Mouse (Mus musculus): ENCODE measurements around the gene Gm10803.

The Gm10803 gene

DNA sequence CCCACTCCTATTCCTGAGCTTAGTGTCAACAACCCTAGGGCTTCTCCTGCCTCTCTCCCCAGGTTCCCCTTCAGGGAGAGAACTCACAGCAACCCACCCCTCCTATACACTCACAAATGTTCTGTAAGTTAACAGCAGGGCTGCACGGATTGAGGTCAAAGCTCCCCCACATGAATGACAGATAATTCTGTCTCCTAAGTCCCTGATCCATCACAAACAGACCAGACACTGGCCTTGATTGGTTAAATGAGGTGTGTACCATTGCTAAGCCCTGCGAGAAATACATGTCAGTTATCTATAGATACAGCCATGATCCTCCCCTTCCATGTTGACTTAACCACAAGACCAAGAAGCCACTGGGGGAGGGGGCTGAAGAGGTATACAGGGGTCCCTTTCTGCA is 31.3 kb downstream of the Gm10803 start:
- DNase-seq (ENCODE audit: low read depth, low spot score): no peak

DNA sequence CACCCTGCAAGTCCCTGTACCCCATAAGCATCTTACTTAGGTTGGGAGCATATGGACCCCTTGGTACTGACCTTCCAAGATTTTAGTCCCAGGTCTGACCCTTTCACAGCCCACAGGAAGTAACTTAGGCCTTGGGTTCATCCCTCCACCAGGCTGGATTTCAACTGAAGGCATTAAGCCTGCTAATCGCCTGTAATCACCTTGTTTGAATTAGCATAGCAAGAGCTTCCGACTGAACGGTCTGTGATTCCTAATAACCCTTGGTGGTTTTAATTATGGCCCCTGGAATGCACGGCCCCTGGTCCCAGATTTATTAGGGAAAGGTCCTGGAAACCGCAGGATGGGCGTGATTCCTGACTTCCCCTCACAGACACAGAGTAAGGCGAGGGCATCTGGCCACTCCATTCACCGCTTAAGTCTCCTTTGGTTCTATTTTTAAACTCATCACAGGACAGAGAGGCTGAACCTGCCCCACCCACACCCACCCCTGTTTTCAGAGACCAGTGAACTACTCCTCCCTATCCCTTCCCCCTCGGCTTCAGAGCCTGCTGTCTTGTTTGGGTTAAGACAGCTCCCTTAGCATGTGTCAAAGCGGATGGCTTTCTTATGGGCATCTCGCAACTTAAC is 31.9 kb downstream of the Gm10803 start:
- DNase-seq (ENCODE audit: low read depth, low spot score): no peak

DNA sequence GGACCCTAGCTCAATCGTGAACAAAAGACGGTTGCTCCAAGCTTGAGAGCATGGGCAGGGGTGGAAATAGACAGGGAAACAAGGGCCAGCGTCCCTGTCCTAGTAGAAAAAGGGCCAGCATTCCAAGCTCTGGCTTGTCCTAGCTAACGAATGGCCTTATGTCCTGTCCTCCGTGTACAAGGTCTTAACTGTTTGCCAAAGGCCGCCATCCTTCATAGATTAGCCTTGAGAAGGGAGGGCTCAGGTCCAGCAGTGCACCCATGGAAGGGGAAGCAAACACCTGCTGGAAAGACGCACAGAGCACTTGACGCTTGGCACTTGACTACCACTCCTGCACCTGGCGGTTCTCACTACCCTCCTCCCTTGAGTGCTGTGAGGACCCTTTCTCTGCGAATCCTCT is 32.8 kb downstream of the Gm10803 start:
- no peak for DNase-seq (ENCODE audit: low read depth, low spot score)

DNA sequence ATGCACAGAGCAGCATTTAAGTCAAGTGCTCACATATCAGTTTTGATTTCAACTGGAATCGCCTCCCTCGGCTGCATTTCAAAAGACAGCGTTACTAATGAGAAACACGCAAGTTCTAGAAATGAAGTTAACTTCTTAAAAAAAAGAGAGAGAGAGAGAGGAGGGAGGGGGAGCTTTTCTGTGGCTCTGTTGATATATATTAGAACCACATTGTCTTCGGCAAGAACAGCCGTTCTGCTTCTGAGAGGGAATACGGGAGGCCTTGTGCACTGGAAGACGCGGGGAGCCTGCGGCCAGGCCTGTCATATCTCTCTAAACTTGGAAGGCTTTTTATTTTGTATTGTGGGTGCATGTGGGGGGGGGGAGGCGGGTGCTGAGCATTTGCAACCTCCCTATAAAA is 36.8 kb downstream of the Gm10803 start:
- no peak for DNase-seq (ENCODE audit: low read depth, low spot score)

DNA sequence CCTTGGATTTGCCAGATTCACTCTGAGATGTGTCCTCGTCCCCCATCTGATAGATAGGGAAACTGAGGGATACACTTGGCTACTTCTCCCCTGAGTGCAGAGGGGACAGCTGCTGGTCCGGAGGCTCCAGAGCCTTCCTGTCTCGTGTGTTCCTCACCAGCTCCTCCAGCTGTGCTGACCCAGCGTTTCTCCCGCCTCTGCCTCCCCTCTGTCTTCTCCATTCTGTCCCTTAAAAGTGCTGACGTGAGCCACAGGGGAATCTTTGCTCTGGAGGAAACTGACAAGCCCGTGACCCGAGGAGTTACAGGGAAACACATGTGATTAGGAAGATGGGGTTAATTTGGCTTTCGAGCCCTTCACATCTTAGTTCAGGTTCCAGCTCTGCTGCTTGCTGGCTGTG is 39.4 kb downstream of the Gm10803 start:
- no peak for DNase-seq (ENCODE audit: low read depth, low spot score)

DNA sequence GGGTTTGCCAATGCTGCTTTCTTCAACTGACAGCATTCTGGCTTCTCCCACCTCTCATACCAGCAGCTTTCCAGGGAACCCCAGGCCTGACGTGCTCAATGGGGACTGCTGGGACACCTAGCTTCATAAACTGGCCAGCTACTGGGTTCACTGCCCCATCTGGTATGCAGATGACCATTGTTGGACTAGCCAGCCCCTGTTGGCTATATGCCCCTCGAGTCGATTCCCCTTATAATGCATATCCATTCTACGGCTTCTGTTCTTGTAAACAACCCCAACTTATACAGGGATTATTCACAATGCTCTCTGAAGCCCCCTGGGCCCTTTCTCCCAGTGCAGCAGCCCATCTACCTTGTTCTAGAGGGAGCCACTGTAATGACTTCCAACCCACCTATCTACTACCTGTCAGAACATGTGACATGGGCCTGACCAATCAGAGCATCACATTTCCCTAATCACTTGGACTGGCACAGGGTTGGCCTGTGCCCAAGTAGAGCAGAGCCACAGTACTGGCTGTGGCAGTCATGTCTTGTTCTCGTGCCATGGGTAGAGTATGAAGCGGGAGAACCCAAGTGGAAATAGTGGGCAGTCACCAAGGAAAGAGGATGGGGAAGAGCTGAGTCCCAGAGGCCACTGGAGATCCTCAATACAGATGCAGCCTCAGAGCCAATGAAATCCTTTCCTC is 44.4 kb downstream of the Gm10803 start:
- DNase-seq (ENCODE audit: low read depth, low spot score): no peak

DNA sequence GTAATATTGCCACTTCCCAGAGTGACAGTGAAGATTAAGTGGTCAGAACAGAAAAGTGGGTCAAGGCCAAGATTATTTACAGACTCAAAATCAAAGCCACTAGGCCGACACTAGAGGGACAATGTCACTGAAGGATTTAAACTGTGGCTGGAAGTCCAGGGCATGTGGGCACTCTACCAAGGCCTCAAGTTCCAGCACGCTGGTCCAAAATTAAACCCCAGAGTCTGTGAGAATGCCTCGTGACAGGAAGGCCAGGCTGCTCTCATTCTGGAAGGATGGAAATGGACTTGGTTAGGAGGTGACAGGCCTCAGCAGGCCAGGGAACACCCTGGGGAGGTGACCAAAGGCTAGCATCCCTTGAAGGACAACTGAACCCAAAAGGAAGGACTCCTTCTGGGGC is 48.4 kb downstream of the Gm10803 start:
- no peak for DNase-seq (ENCODE audit: low read depth, low spot score)

DNA sequence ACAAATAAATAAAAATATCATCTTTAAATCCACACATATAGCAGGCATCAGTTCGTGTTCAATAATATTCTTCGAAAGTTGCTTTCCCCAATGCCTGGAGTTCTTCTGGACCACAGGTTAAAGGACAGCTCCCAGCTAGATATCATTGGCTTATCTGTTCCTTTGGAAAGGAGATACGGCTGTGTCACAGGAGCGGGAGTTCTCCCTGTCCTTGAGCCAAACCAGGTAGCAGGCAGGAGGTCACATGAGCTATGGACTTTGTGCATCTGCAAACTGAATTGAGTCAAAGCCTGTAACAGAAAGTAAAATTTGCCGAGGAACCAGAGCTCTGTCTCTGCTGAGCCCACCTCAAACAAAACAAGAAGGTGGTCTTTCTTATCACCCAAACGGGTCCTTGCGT is 52.7 kb downstream of the Gm10803 start:
- no peak for DNase-seq (ENCODE audit: low read depth, low spot score)
